Mouse (Mus musculus): ENCODE measurements around the gene D8Ertd738e.

- TF ChIP-seq CTCF (IDR thresholded peaks at IDR 0.05) (no peak), EP300 (IDR thresholded peaks at IDR 0.05) (no peak)
Observed at GRCm38 (mm10) chr8:84198871-84199270, 50.6 kb downstream of the D8Ertd738e start.
